Mouse (Mus musculus) limb, embryonic 11.5 days (tissue): ENCODE data around the gene Dst. TPM values are rescaled to one million over a fixed set of nuclear protein-coding genes. Genes with fewer than 3 reads are reported as not detected.

ENCODE experiments used
- ATAC-seq: fragments of 200-750 bp; cut with Nextera tagmentation; 2 replicates; pipeline ENCODE4 v1.8.0; 2017; ENCODE audit warnings: low read depth; ENCODE audit not compliant: insufficient number of reproducible peaks, low FRiP score, low TSS enrichment
- DNase-seq: peaks from one replicate; pipeline ENCODE4 v3.0.0-alpha.2; 2015; ENCODE audit warnings: low spot score
- H3K27ac ChIP-seq: fragments of 300-500 bp; sonication (generic); replicated peaks from 2 replicates; pipeline ENCODE4 v1.5.1; 2014; ENCODE audit warnings: low read depth, mild to moderate bottlenecking, low read length
- H3K27me3 ChIP-seq: fragments of 300-500 bp; sonication (generic); 2 replicates; pipeline ENCODE4 v1.6.1; 2014; ENCODE audit warnings: mild to moderate bottlenecking, low read length, mixed read lengths; ENCODE audit not compliant: control insufficient read depth, insufficient read depth
- H3K36me3 ChIP-seq: fragments of 300-500 bp; sonication (generic); 2 replicates; pipeline ENCODE4 v1.6.1; 2014; ENCODE audit warnings: mild to moderate bottlenecking, low read length, moderate library complexity, mixed read lengths; ENCODE audit not compliant: control insufficient read depth, insufficient read depth
- H3K4me1 ChIP-seq: fragments of 300-500 bp; sonication (generic); 2 replicates; pipeline ENCODE4 v1.6.1; 2014; ENCODE audit warnings: low read length, mixed read lengths; ENCODE audit not compliant: control insufficient read depth, insufficient read depth
- H3K4me2 ChIP-seq: fragments of 300-500 bp; sonication (generic); 2 replicates; pipeline ENCODE4 v1.6.1; 2014; ENCODE audit warnings: low read depth, mild to moderate bottlenecking, moderate library complexity; ENCODE audit not compliant: severe bottlenecking
- H3K4me3 ChIP-seq: fragments of 300-500 bp; sonication (generic); 2 replicates; pipeline ENCODE4 v1.5.1; 2014; ENCODE audit warnings: low read depth, low read length
- H3K9ac ChIP-seq: fragments of 300-500 bp; sonication (generic); 2 replicates; pipeline ENCODE4 v1.6.1; 2014; ENCODE audit warnings: mild to moderate bottlenecking, low read length
- H3K9me3 ChIP-seq: fragments of 300-500 bp; sonication (generic); 2 replicates; pipeline ENCODE4 v1.6.1; 2016; ENCODE audit warnings: low read length; ENCODE audit not compliant: control insufficient read depth
- WGBS: fragments of 180-500 bp; shearing (Covaris S2); extraction: QIAGEN DNeasy Blood & Tissue Kit; methylation state at CpG from one replicate; pipeline ENCODE4 v1.1.7; 2014; 5-methylcytosine and 5-hydroxymethylcytosine counted together
- polyA plus RNA-seq: library from polyadenylated mRNA; unstranded; fragments of >200 nt; fragmentation: Nextera tagmentation; extraction: Ambion mirVana; gene quantifications from 2 replicates; pipeline ENCODE4 v1.2.1, GENCODE M21; 2014

The Dst gene
- polyA plus RNA-seq, 1 experiment from 2014 or later, result 14.7 TPM

GRCm38 (mm10) chr1:34275787-34276186 is 367.8 kb downstream of the Dst start:
- no peak overlapping the region for H3K4me3 ChIP-seq
- no peak overlapping the region for H3K4me2 ChIP-seq
- no peak overlapping the region for H3K27ac ChIP-seq
- WGBS, result 92% methylated on average over 13 of the region's 13 CpGs
- no peaks in the 10 kb centered on the region for H3K4me1 ChIP-seq
- no peaks in the 10 kb centered on the region for H3K27me3 ChIP-seq
- no peaks in the 10 kb centered on the region for H3K9me3 ChIP-seq
- no peak overlapping the region for H3K9ac ChIP-seq
- DNase-seq, result no peak
- H3K36me3 ChIP-seq, result no peaks in the 10 kb centered on the region
- ATAC-seq, result no peak

- H3K27ac ChIP-seq, result no peak overlapping the region
- no peak overlapping the region for H3K4me2 ChIP-seq
- no peak overlapping the region for H3K4me3 ChIP-seq
- no peak for ATAC-seq
- no peaks in the 10 kb centered on the region for H3K9me3 ChIP-seq
- 85% methylated on average over 7 of the region's 7 CpGs for WGBS
- H3K27me3 ChIP-seq, result no peaks in the 10 kb centered on the region
- no peak overlapping the region for H3K9ac ChIP-seq
- DNase-seq, result no peak
- no peaks in the 10 kb centered on the region for H3K36me3 ChIP-seq
- H3K4me1 ChIP-seq, result no peaks in the 10 kb centered on the region
Measured at GRCm38 (mm10) chr1:34276756-34277155, 368.7 kb downstream of the Dst start.

GRCm38 (mm10) chr1:34277259-34277658 is 369.2 kb downstream of the Dst start:
- H3K9ac ChIP-seq, result no peak overlapping the region
- DNase-seq (no peak), ATAC-seq (no peak)
- 92% methylated on average over 8 of the region's 8 CpGs for WGBS
- no peaks in the 10 kb centered on the region for H3K36me3 ChIP-seq
- no peak overlapping the region for H3K27ac ChIP-seq
- H3K4me2 ChIP-seq, result no peak overlapping the region
- H3K27me3 ChIP-seq, result no peaks in the 10 kb centered on the region
- H3K4me1 ChIP-seq, result no peaks in the 10 kb centered on the region
- H3K9me3 ChIP-seq, result no peaks in the 10 kb centered on the region
- no peak overlapping the region for H3K4me3 ChIP-seq

- DNase-seq (no peak), ATAC-seq (no peak)
- WGBS, result 89% methylated on average over 7 of the region's 7 CpGs
- H3K27me3 ChIP-seq, result no peaks in the 10 kb centered on the region
- H3K4me2 ChIP-seq, result no peak overlapping the region
- H3K9me3 ChIP-seq, result no peaks in the 10 kb centered on the region
- no peak overlapping the region for H3K4me3 ChIP-seq
- no peak overlapping the region for H3K27ac ChIP-seq
- no peak overlapping the region for H3K9ac ChIP-seq
- peaks cover 5% of the 10 kb centered on the region for H3K36me3 ChIP-seq
- H3K4me1 ChIP-seq, result no peaks in the 10 kb centered on the region
Measured at GRCm38 (mm10) chr1:34283502-34283901, 375.5 kb downstream of the Dst start.

- 89% methylated on average over 9 of the region's 9 CpGs for WGBS
- no peak for ATAC-seq
- H3K9ac ChIP-seq, result no peak overlapping the region
- no peaks in the 10 kb centered on the region for H3K4me1 ChIP-seq
- peaks cover 5% of the 10 kb centered on the region for H3K36me3 ChIP-seq
- no peak for DNase-seq
- H3K27me3 ChIP-seq, result no peaks in the 10 kb centered on the region
- H3K4me2 ChIP-seq, result no peak overlapping the region
- H3K27ac ChIP-seq, result no peak overlapping the region
- no peaks in the 10 kb centered on the region for H3K9me3 ChIP-seq
- H3K4me3 ChIP-seq, result no peak overlapping the region
Measured at GRCm38 (mm10) chr1:34284979-34285378, 377.0 kb downstream of the Dst start.

GRCm38 (mm10) chr1:34287731-34288130 is 379.7 kb downstream of the Dst start:
- H3K4me3 ChIP-seq, result no peak overlapping the region
- DNase-seq (no peak), ATAC-seq (no peak)
- no peak overlapping the region for H3K9ac ChIP-seq
- H3K4me2 ChIP-seq, result no peak overlapping the region
- no peaks in the 10 kb centered on the region for H3K9me3 ChIP-seq
- no peaks in the 10 kb centered on the region for H3K4me1 ChIP-seq
- H3K27me3 ChIP-seq, result no peaks in the 10 kb centered on the region
- WGBS, result 90% methylated on average over 10 of the region's 10 CpGs
- peaks cover 5% of the 10 kb centered on the region for H3K36me3 ChIP-seq
- H3K27ac ChIP-seq, result no peak overlapping the region

GRCm38 (mm10) chr1:34288181-34288580 is 380.2 kb downstream of the Dst start:
- 91% methylated on average over 8 of the region's 8 CpGs for WGBS
- H3K4me2 ChIP-seq, result no peak overlapping the region
- DNase-seq (no peak), ATAC-seq (no peak)
- no peaks in the 10 kb centered on the region for H3K4me1 ChIP-seq
- H3K4me3 ChIP-seq, result no peak overlapping the region
- no peak overlapping the region for H3K27ac ChIP-seq
- peaks cover 5% of the 10 kb centered on the region for H3K36me3 ChIP-seq
- H3K9me3 ChIP-seq, result no peaks in the 10 kb centered on the region
- H3K9ac ChIP-seq, result no peak overlapping the region
- no peaks in the 10 kb centered on the region for H3K27me3 ChIP-seq

GRCm38 (mm10) chr1:34288721-34289471 is 380.9 kb downstream of the Dst start:
- H3K4me1 ChIP-seq, result no peaks in the 10 kb centered on the region
- no peaks in the 10 kb centered on the region for H3K27me3 ChIP-seq
- DNase-seq (no peak), ATAC-seq (no peak)
- no peak overlapping the region for H3K27ac ChIP-seq
- peaks cover 5% of the 10 kb centered on the region for H3K36me3 ChIP-seq
- 85% methylated on average over 13 of the region's 13 CpGs for WGBS
- H3K9me3 ChIP-seq, result no peaks in the 10 kb centered on the region
- no peak overlapping the region for H3K9ac ChIP-seq
- no peak overlapping the region for H3K4me3 ChIP-seq
- no peak overlapping the region for H3K4me2 ChIP-seq

- no peak for ATAC-seq
- Histone ChIP-seq H3K36me3 (peaks cover 2% of the 10 kb centered on the region; the same call in 1 of the 2 replicates), H3K9me3 (no peaks in the 10 kb centered on the region), H3K4me3 (no peak overlapping the region), H3K27me3 (no peaks in the 10 kb centered on the region), H3K4me1 (no peaks in the 10 kb centered on the region), H3K4me2 (no peak overlapping the region), H3K27ac (no peak overlapping the region), H3K9ac (no peak overlapping the region)
- 94% methylated on average over 14 of the region's 14 CpGs for WGBS
- no peak for DNase-seq
Measured at GRCm38 (mm10) chr1:34289472-34289748, 381.4 kb downstream of the Dst start.
